Mouse (Mus musculus): ENCODE results near the gene 1700123O20Rik. TPM values are rescaled to one million over a fixed set of nuclear protein-coding genes. Genes with fewer than 3 reads are reported as not detected.

1700123O20Rik gene
- total RNA-seq, 1 experiment from 2014 or later, result 39.9 TPM

DNA sequence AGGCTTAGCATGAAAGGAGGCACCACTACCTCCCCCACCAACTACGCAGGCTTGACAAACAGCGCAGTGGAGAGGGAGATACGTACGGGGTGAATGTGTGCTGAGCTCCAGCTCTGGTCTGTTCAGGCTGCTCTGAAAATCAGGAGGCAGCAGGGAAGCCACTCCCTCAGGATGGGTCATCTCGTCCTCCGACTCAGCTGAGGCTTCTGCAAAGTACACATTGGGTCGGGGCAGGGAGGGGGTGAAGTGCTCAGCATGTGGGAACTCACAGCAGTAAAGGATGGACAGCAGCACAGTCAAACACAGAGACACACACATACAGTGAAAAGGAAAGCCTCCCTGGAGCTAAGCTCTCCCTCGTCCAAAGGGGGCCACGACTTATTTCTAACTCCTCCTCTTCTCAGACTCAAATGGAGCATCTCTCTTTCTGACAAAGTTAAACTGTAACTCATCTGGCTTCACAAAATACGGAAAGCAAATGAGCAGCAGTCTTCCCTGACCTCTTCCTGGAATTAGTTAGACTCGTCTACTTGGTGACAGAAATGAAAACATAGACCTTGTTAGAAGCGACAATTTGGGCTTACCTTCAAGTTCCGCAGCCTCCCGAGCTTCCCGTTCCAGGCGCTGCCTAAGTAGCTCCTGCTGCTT, 7.2 kb upstream of the 1700123O20Rik start:
- no peak for DNase-seq

DNA sequence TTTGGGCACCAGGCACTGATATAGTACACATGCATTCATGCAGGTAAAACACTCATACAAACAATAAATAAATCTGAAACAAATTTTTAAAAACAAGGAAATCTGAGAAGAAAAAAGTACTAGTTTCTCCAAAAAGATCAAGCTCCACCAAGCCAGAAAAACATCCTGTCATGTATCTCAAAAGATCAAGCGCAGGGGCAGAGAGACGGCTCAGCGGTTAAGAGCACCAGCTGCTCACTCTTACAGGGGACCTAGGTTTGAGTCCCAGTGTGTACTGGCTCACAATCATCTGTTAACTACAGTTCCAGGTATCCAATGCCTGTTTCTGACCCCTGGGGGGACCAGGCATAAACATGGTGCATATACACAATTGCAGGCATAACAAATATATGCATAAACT, 3.6 kb upstream of the 1700123O20Rik start:
- no peak for DNase-seq

DNA sequence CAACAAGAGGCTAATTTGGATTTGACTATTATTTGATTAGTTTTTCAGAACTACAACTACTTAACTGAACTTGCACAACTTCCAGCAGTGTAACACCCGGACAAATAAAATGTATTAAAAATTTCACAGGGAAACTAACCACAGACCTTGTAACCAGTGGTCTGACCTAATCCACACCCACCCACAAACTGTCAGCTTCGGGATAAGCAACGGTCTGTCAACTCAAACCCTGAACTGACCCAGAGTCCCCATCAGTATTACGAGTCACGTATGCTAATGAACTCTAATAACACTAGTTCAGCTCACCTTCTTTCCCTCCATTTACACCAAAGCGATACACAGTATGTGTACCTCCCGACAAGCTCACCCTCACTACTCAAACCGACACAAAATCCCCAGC, 545 bp upstream of the 1700123O20Rik start:
- DNase-seq, result no peak

DNA sequence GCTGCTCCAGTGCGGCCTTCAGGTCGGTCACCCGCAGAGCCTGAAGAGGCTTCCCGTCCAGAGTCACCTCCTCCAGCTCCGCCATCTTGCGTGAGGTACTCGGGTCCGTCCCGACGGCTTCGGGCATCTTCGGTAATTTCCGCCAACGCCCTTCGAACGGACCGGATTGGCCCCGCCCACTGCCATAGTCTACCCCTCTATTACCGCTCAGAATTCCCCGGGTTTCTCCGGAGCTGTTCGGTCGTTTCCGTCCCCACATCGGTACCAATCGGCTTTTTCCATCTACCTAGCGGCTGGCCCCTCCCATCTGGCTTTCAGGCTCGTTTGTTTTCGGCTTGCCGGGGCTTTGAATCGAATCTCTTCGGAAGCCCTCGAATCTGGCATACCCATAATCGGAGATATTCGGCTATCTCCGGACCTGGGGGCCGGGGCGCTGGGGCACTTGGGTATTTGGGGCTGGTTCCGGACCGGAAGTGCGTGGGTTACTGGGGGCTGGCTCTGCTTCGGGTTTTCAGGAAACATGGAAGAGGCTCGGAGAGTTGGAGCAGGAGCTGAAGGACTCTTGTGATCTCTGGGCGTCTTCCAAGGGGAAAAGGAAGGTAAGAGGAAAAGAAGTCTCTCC, 617 bp downstream of the 1700123O20Rik start, which contains the start of gene Acin1:
TSS of gene Acin1 (minus strand) at position 410 of the 622 bp plus-strand sequence.
- peak; percentile 100 for DNase-seq

DNA sequence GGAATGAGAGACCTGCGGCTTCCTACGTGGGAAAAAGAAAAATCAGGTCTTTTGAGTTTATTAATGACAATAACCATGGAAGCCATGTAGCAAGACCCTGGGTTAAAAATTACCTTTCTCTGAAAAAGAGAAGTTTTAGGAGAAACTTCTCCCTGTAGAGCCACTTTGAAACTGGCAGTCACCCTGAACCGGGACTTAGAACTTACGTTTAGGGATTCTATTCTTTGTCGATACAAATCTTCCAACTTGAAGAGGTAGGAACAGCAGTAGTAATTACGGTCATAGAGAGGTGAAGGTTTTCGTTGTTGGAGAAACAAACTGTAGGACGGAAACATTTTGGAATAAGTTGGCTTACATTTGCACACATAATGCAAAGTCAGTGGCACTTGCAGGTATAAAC, 1.2 kb downstream of the 1700123O20Rik start:
- no peak for DNase-seq

DNA sequence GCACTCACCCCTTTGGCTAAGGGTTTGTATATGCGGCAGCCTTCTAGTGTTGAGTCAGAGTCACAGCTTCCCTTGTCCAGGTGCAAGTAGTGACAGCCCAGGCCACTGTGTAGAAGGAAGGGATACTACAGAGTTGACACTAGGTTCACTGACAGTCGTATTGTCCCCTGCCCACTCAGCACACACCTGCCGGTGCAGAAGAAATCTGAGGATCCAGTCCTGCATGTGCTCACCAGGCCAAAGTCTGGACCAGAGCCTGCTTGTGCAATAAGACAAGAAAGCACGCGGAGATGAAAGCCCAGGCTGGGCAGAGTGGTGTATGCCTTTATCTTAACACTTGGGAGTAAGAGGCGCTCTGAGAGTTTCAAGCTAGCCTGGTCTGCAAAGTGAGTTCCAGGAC, 9.0 kb downstream of the 1700123O20Rik start:
- no peak for DNase-seq

DNA sequence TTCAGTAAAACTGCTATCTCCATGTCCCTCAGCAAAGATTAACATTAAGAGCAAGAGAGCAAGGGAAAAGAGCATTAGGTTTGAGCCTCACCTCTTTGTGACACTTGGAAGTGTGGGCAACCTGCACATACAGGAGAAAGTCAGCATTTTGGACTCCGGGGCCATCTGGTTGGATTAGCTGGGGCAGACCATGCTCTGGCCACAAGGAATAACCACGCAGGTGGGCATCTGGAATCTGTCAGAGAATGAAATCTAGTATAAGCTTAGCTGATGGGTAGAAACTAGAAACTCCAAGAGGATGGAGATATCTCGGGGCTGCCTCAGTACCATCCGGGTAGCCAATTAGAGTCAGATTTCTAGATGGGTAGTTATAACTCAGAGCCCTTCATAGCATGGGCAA, 10.7 kb downstream of the 1700123O20Rik start:
- no peak for DNase-seq

DNA sequence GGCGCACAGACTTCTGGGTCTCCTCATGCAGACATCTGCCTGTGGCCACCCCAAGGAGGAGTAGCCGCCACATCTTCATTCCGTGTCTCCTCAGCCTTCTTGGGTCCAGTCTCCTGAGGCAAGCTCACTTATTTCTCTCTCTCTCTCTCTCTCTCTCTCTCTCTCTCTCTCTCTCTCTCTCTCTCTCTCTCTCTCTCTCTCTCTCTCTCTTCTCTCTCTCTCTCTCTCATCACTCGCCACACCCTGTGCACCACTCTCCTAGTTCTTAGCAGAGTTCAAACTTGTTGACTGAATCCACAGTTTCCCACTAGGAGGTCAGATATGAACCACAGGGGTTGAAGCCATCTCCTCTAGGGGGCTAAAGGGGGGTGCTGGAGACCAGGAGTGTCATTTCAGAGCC, 12.7 kb downstream of the 1700123O20Rik start, which contains the start of gene Gm29776:
TSS of gene Gm29776 (minus strand) at position 101 of the 400 bp plus-strand sequence.
- no peak for DNase-seq

DNA sequence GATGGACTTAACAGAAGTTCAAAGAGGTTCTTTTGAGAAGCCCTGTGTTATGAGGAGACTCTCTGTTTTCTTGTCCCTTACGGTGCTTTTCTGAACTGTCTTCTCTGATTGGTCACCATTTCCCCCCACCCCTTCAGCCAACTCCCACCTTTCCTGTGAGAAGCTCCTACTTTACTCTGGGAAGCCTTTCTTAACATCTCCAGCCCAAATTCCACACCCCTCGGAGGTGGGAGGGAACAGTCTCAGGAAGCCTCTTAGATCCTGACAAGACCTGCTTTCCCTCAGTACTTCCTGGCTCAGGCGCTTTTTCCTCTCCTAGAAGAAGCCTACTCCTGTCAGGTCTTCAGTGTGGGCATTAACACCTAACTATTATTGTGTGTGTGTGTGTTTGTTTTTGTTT, 13.6 kb downstream of the 1700123O20Rik start:
- no peak for DNase-seq

DNA sequence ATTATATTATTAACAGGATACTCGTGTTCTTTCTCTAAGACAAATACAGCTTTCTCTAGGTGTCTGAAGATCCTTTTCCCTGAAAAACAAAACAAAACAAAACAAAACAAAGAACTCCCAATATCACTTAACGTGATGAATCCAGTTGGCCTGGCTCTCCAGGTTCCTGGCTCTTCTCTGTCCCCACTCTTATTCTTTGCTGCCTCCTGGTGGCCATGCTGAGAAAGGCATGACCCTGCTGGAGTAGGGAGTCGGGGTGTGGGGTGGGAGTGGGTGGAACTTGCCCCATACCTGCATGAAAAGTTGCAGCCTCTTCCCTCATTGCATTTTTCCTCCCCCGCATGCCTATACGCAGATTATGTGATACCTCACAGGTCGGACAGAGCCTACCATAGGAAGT, 15.3 kb downstream of the 1700123O20Rik start:
- peak; percentile 78 for DNase-seq

DNA sequence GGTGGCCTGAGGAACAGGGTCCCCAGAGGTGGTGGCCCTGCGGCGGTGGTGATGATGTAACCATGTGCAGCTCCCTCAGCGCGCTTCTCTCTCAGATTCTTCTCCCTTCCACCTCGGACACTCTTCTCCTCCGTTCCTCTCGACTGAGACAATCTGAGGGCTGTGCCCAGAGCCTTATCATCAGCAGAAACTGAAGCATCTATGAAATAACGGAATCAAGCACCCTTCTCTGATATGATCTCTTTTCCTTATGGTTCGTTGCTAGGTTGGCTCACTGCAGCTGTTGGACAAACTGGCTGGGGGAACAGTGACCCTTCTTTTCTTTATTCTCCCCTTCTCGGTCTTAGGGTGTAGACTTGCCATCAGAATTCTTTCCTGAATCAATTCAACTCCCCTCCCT, 17.2 kb downstream of the 1700123O20Rik start:
- no peak for DNase-seq

DNA sequence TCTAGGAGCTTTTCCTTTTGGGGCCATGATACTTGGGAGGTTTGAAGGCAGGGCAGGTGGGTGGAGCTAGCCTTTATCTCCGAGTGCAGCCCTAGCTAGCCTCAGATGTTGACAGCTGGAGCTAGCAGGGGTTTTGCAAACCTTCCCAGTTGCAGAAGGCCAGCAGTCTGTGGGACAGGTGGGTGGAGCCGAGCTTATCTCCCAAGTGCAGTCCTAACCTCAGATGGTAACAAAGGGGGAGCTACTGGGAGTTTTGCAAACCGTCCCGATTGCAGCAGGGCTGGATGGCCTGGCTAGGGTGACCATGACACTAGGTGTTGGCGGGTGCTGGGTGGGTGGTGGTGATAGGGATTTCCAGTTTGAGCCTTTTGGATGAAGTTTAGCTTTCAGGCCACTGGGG, 19.8 kb downstream of the 1700123O20Rik start:
- no peak for DNase-seq

DNA sequence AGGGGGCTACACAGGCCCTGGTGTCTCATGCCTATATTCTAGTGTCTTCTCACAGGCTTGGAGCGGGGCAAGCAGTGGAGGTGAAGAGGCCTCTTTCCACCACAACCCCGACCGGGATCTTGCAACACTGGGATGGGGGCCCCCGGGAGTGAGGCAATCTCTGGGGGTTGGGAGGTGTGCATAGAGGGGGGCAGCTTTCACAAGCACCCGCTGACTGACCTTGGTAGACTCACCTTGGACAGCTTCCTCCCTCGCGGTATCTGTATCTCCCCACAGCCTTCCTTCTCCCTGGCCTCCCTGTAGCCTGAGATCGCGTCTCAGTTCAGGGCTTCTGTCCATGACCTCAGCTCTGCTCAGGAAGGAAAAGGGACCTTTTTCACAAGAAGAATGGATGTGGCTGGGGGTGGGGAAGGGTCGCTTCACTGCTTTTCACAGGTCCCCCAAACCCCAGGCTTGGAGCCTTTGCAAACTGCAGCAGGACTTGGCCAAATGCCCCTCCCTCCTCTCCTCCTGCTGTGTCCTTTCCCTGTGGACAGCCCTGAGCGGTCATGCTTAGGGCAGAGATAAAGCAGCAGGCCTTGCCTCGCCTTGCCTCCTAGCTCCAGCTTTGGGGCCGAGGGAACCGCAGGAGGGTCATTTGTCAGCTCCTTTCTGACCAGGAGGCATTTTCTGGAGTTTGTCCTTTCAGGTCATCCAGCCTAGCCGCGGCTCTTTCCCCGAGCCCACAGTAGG, 20.7 kb downstream of the 1700123O20Rik start:
- DNase-seq, result no peak

DNA sequence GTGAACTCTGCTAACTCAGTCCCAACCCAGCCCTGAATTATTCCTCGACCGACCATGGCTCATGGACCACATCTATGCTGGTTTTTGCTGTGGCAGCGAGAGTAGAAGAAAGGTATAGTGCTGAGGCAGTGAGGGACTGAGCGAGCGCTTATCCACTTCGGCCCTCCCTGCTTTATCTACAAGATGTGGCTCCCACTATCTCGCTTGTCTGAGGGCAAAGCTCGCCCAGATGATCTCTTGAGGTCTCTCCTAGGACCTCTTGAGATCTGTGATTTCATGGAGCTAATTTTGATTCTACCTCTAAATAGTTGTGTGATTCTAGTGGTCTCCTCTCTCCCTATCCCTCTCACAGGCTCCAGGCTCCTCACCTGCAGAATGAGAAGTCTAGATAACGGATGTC, 23.0 kb downstream of the 1700123O20Rik start:
- DNase-seq, result no peak

DNA sequence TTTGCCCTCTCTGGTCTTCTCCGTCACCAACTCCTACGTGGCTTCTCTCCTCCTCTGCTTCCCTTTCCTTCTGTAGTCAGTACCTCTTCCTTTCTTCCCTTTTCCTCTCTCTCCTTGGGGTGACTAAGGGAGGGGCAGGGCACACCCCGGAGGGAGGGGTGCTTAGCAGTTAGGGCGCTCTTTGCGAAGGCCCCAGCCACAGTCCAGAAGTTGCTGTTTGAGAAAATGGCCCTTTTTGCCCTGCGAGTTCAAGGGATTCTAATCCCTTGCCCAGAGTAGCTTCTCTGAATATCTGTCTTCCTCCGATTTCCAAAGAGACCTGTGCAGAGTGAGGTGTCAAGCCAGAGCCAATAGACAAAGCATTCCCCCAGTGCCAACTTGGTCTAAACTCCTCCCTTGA, 26.1 kb downstream of the 1700123O20Rik start, which contains the start of gene Cebpe:
TSS of gene Cebpe (minus strand) at position 101 of the 400 bp plus-strand sequence.
- DNase-seq, result no peak

DNA sequence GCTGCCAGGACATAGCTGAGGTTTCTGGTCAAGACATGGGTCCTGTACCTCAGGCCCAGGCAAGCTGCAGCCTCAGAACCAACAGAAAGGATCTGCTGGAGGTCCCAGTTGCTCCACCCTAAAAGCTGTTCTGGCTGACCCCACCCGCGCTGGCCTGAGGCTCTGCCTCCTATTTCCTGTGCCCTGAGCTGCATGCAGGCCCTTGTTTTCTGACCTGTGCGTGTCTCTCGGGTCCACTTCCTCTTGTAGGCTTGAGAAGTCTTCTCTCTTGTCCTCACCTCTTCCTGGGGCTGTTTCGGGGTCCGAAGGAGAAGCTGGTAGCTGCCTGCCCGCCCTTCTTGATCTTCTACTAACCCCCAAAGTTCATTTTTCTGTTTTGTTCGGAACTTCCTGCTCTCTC, 26.8 kb downstream of the 1700123O20Rik start:
- no peak for DNase-seq

DNA sequence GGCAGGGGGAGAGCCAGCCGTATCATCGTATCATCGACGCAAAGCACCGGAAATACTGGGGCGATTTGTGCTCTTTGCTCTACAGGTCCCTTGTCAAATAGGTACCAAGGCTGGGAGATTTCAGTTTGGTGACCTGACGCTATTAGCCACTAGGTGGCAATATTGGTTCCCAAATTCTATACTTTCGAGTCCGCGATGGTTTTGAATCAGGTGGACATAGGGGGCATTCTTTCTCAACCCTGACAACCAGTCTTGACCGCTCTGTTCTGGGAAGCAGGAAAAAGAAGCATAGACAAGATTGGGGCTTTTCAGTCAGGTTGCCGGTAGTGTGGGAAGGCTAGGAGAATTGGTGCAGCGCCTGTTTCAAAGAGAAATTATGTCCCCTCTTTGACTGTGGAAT, 28.1 kb downstream of the 1700123O20Rik start:
- peak; percentile 35 for DNase-seq

DNA sequence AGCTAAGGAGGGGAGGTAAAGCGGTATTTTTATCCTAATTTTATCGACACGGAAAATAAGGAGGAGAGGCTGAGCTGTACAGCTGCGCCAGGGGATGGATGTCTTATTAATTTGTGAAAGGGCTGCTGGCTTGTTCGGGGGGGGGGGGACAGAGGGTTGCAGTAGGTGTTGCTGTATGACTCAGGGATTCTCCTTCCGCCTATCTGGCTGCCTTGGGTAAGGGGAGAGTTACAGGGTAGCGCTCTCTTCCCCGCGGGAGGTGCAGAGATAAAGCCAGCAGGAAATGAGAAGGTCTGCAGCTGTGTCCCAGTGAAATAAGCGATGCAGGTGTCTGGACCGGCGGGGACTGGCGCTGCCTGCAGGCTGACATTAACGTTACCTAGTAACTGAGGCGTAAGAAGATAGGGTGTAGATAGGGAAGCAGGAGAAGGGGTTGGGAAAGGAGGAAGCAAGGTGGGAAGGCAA, 28.6 kb downstream of the 1700123O20Rik start:
- no peak for DNase-seq

DNA sequence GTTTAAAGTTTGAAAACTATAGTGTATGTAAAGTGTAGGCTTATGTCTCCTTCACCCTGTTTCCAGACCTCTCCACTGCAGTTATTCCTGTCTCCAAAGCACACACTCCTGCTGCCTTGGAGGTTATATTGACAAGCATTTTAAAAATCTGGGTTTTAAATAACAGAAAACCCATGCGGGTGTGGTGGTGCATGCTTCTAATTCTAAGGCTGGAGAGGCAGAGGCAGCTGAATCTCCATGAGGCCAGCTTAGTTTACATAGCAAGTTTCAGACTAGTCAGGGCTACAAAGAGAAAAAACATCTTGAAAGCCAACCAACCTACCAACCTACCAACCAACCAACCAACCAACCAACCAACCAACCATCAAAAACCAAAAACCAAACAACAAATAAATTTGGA, 29.4 kb downstream of the 1700123O20Rik start:
- DNase-seq, result no peak

DNA sequence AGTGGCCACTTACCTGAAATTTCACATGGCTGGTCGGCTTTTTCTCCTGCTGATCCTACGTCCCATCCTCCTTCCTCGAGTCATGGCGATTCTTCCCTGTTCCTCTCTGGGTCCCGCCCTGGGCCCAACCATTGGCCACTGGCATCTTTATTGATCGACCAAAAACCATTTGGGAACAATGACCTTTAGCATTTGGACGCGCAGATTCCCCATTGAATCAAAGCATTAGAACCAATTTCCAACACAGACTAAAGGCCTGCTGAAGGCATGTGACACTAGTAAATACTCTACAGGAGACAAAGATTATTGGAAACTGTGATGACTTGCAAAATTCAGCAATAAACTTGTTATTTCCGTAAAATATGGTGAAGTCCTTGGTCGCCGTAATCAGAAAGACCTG, 34.0 kb downstream of the 1700123O20Rik start:
- no peak for DNase-seq

DNA sequence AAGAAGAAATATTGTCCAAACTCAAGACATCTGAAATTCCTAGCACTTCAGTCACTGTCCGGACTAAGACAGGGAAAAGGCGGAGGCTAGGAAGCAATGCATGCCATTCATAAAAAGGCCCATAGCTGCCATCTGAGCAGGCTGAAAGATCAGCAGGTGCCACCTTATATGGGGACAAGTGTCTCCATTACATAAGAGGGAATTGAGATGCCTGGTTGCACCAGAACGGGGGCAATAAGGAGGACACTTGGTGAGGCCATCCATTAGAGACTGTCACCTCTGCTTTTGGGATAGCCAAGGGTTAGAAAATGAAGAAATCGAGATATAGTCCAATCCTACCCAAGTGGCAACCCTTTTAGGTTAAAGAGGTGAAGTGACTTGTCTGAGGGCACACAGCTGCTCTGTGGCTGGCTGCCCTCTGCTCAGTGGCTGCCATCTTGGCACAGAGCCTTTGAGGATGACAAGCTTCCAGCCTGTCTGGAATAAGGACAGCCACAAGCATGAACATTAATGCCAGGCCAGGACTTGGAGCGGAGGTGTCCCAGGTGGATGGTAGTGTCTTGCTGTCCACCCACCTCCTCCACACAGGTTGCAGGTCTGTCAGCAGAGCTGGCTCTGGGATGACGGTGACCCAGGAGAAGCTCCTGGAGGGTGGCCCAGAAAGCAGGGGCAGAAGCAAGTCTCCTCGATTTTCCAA, 34.8 kb downstream of the 1700123O20Rik start:
- DNase-seq, result peak; percentile 33

DNA sequence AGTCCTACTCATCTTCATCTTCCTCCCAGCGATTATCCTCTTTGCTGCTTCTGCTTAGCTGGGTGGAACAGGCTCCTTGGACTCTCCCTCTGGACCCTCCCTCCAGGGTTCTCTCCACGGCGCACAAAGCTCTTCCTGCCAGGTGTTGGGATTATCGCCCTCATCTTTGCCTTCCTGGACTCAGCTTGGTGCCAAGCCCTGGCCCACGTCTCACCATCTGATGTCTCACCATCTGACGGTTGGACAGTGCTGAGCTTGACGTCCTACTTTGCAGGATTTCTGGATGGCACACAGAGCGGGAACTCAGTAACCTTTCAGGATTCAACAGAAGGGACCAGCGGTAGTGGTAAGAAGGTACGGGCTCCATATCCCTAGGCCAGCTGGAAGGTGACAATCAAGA, 35.7 kb downstream of the 1700123O20Rik start:
- no peak for DNase-seq

DNA sequence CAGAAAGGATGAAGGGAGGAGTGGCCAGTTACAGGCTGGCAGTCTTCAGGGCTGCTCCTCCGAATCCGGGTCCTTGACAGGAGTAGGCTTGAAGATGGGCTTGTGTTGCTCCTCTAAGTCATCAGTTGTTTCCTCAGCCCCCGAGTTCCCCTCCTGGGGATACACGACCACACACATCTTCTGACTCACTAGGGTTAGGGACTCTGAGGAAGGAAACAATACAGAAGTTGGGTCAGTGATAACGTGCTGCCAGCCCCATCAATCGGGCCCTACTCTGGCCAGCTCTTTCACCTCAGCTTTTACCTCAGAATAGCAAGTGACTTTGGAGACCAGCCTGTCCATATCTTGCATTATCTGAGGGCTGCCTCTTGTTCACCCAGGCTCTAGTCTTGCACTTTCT, 38.0 kb downstream of the 1700123O20Rik start:
- DNase-seq, result no peak
